ENCODE assay signal across 7 mouse cellular contexts in genomic region chr9:15279139-15279648, GRCm38 (mm10). TPM values are rescaled to one million over a fixed set of nuclear protein-coding genes. Genes with fewer than 3 reads are reported as not detected.
A peak's percentile ranks its signal among the peaks of the same experiment; 100 is the strongest.
DNase-seq lines count a peak whose midpoint lies in the region; ATAC-seq and TF ChIP-seq lines count a peak whose summit lies in the region.

No protein-coding gene starts in this region.

- H3K9me3 ChIP-seq in lung, embryonic 14.5 days (ENCODE audit: low read depth, low read length) = no peaks in the 10 kb centered on the region
- H3K9me3 ChIP-seq in embryonic facial prominence, embryonic 14.5 days (ENCODE audit: control insufficient read depth, low read length) = no peaks in the 10 kb centered on the region
- H3K9me3 ChIP-seq in limb, embryonic 10.5 days (replicated peaks) = no peaks in the 10 kb centered on the region

- ATAC-seq in lung, embryonic 14.5 days (ENCODE audit: insufficient read depth) = no peak
- no peak for ATAC-seq in embryonic facial prominence, embryonic 14.5 days (ENCODE audit: low read depth)

- 8% methylated on average over 19 of the region's 19 CpGs for WGBS in lung, embryonic 14.5 days
- 10% methylated on average over 15 of the region's 19 CpGs for WGBS in embryonic facial prominence, embryonic 14.5 days
- 10% methylated on average over 19 of the region's 19 CpGs for WGBS in limb, embryonic 10.5 days
- WGBS in olfactory bulb, adult 2 months = 8% methylated on average over 19 of the region's 19 CpGs

- peak overlapping the region; percentile 88 for H3K4me3 ChIP-seq in lung, embryonic 14.5 days (ENCODE audit: low read depth, low read length)
- peak overlapping the region; percentile 96 for H3K4me3 ChIP-seq in embryonic facial prominence, embryonic 14.5 days (ENCODE audit: low read depth, low read length)
- H3K4me3 ChIP-seq in limb, embryonic 10.5 days = peak overlapping the region; percentile 98
- H3K4me3 ChIP-seq in olfactory bulb, adult 2 months (ENCODE audit: insufficient read depth, low read depth, low read length) = peak overlapping the region; percentile 86

- peak overlapping the region; percentile 79 for H3K27ac ChIP-seq in lung, embryonic 14.5 days (ENCODE audit: low read depth)
- H3K27ac ChIP-seq in embryonic facial prominence, embryonic 14.5 days (replicated peaks; ENCODE audit: low read depth, low read length) = peak overlapping the region; percentile 79
- peak overlapping the region; percentile 91 for H3K27ac ChIP-seq in limb, embryonic 10.5 days
- H3K27ac ChIP-seq in olfactory bulb, adult 2 months (ENCODE audit: insufficient read depth, low read depth, low read length) = peak overlapping the region; percentile 63; the same call in 1 of the 2 replicates

- peaks cover 9% of the 10 kb centered on the region for H3K4me1 ChIP-seq in lung, embryonic 14.5 days (ENCODE audit: insufficient read depth)
- H3K4me1 ChIP-seq in embryonic facial prominence, embryonic 14.5 days (ENCODE audit: control insufficient read depth, insufficient read depth, low read length) = peaks cover 14% of the 10 kb centered on the region
- peaks cover 13% of the 10 kb centered on the region for H3K4me1 ChIP-seq in limb, embryonic 10.5 days
- no peaks in the 10 kb centered on the region for H3K4me1 ChIP-seq in olfactory bulb, adult 2 months (ENCODE audit: control insufficient read depth, insufficient read depth, low read length)

- no peak for TF ChIP-seq CTCF in lung, embryonic 14.5 days (IDR thresholded peaks at IDR 0.05; ENCODE audit: low read depth)
- no peak for TF ChIP-seq CTCF in olfactory bulb, adult 2 months (IDR thresholded peaks at IDR 0.05; ENCODE audit: insufficient read depth, low read depth, low read length)

- H3K27me3 ChIP-seq in lung, embryonic 14.5 days (ENCODE audit: insufficient read depth, low read length) = no peaks in the 10 kb centered on the region
- no peaks in the 10 kb centered on the region for H3K27me3 ChIP-seq in embryonic facial prominence, embryonic 14.5 days (replicated peaks; ENCODE audit: control insufficient read depth, insufficient read depth, low read length)
- H3K27me3 ChIP-seq in limb, embryonic 10.5 days (ENCODE audit: low read depth, poor library complexity, severe bottlenecking) = no peaks in the 10 kb centered on the region

- intact Hi-C loops in left cerebral cortex, postnatal 14 days (cut with DNase I) = no loop called here

- H3K9ac ChIP-seq in lung, embryonic 14.5 days = peak overlapping the region; percentile 85
- peak overlapping the region; percentile 95 for H3K9ac ChIP-seq in embryonic facial prominence, embryonic 14.5 days (ENCODE audit: low read depth, low read length)

- H3K36me3 ChIP-seq in lung, embryonic 14.5 days (ENCODE audit: insufficient read depth) = peaks cover 29% of the 10 kb centered on the region
- peaks cover 34% of the 10 kb centered on the region for H3K36me3 ChIP-seq in embryonic facial prominence, embryonic 14.5 days (ENCODE audit: control insufficient read depth, insufficient read depth, low read length)
- H3K36me3 ChIP-seq in limb, embryonic 10.5 days = peaks cover 33% of the 10 kb centered on the region

- H3K4me2 ChIP-seq in lung, embryonic 14.5 days = peak overlapping the region; percentile 54
- H3K4me2 ChIP-seq in embryonic facial prominence, embryonic 14.5 days (ENCODE audit: low read depth, low read length) = peak overlapping the region; percentile 55

- no peak for DNase-seq in lung, embryonic 14.5 days
- no peak for DNase-seq in lung, postnatal 4 days
- DNase-seq in embryonic facial prominence, embryonic 14.5 days (ENCODE audit: low spot score) = no peak
- DNase-seq in limb, embryonic 10.5 days (ENCODE audit: low spot score) = no peak
- DNase-seq in frontal cortex, postnatal 10 days (ENCODE audit: low spot score in 2 of 2) = no peak
- no peak for DNase-seq in left cerebral cortex, postnatal 14 days (ENCODE audit: low spot score in 2 of 2)

- no peak for TF ChIP-seq POLR2A in olfactory bulb, adult 2 months (IDR thresholded peaks at IDR 0.05; ENCODE audit: insufficient read depth, low read depth, low read length)

RNA-seq across cellular contexts. Expression of gene Med17, which starts 0.5 kb away (rescaled TPM):
- polyA plus RNA-seq in lung, embryonic 14.5 days (2014; fragmentation: Nextera tagmentation; extraction: Ambion mirVana) = 37.5 and 38.0 TPM in 2 replicates
- polyA plus RNA-seq in embryonic facial prominence, embryonic 14.5 days (2014; fragmentation: Nextera tagmentation; extraction: Ambion mirVana) = 30.1 and 35.5 TPM in 2 replicates
- polyA plus RNA-seq in limb, embryonic 10.5 days (2016; fragmentation: Nextera tagmentation; extraction: Ambion mirVana) = 38.5 and 40.5 TPM in 2 replicates
- polyA plus RNA-seq in olfactory bulb, adult 2 months (2012; ENCODE audit: insufficient read depth, insufficient read length, low replicate concordance, missing spikeins) = not detected in 2 replicates
- 10 to 100 TPM; 30.0 to 34.1 TPM for total RNA-seq in left cerebral cortex, postnatal 14 days (2021)

RNA-seq across cellular contexts. Expression of gene Taf1d, which starts 26.8 kb away (rescaled TPM):
- polyA plus RNA-seq in lung, embryonic 14.5 days (2014; fragmentation: Nextera tagmentation; extraction: Ambion mirVana) = 81.3 and 82.1 TPM in 2 replicates
- 66.5 and 69.2 TPM in 2 replicates for polyA plus RNA-seq in embryonic facial prominence, embryonic 14.5 days (2014; fragmentation: Nextera tagmentation; extraction: Ambion mirVana)
- 90.8 and 101 TPM in 2 replicates for polyA plus RNA-seq in limb, embryonic 10.5 days (2016; fragmentation: Nextera tagmentation; extraction: Ambion mirVana)
- polyA plus RNA-seq in olfactory bulb, adult 2 months (2012; ENCODE audit: insufficient read depth, insufficient read length, low replicate concordance, missing spikeins) = 378 TPM in 1 of 2 replicates, not detected in the other
- 10 to 100 TPM; 30.7 to 32.7 TPM for total RNA-seq in left cerebral cortex, postnatal 14 days (2021)

RNA-seq across cellular contexts. Expression of gene 4931406C07Rik, which starts 27.1 kb away (rescaled TPM):
- polyA plus RNA-seq in lung, embryonic 14.5 days (2014; fragmentation: Nextera tagmentation; extraction: Ambion mirVana) = 8.2 and 8.6 TPM in 2 replicates
- polyA plus RNA-seq in embryonic facial prominence, embryonic 14.5 days (2014; fragmentation: Nextera tagmentation; extraction: Ambion mirVana) = 9.5 and 10.1 TPM in 2 replicates
- 4.9 and 7.1 TPM in 2 replicates for polyA plus RNA-seq in limb, embryonic 10.5 days (2016; fragmentation: Nextera tagmentation; extraction: Ambion mirVana)
- polyA plus RNA-seq in olfactory bulb, adult 2 months (2012; ENCODE audit: insufficient read depth, insufficient read length, low replicate concordance, missing spikeins) = not detected in 2 replicates
- 10 to 100 TPM; 22.2 to 22.4 TPM for total RNA-seq in left cerebral cortex, postnatal 14 days (2021)

RNA-seq across cellular contexts. Expression of gene Vstm5, which starts 40.3 kb away (rescaled TPM):
- polyA plus RNA-seq in lung, embryonic 14.5 days (2014; fragmentation: Nextera tagmentation; extraction: Ambion mirVana) = 1.3 and 1.6 TPM in 2 replicates
- 6.3 and 6.4 TPM in 2 replicates for polyA plus RNA-seq in embryonic facial prominence, embryonic 14.5 days (2014; fragmentation: Nextera tagmentation; extraction: Ambion mirVana)
- 1.1 and 1.2 TPM in 2 replicates for polyA plus RNA-seq in limb, embryonic 10.5 days (2016; fragmentation: Nextera tagmentation; extraction: Ambion mirVana)
- polyA plus RNA-seq in olfactory bulb, adult 2 months (2012; ENCODE audit: insufficient read depth, insufficient read length, low replicate concordance, missing spikeins) = not detected in 2 replicates
- 1 to 10 TPM; 7.5 to 8.4 TPM for total RNA-seq in left cerebral cortex, postnatal 14 days (2021)
